Mouse (Mus musculus): ENCODE measurements around the gene Cdip1. TPM values are rescaled to one million over a fixed set of nuclear protein-coding genes. Genes with fewer than 3 reads are reported as not detected.
A peak's percentile ranks its signal among the peaks of the same experiment; 100 is the strongest.
"Not testable (repeated sequence)": the region's sequence is repeated elsewhere in the genome, so short reads cannot be mapped to it uniquely, and the experiment has no call there.

Gene Cdip1
- polyA plus RNA-seq, 1 experiment from 2014 or later, result 95.4 TPM

GRCm38 (mm10) chr16:4765852-4766251 is 24.2 kb downstream of the Cdip1 start:
- 90% methylated on average over 2 of the region's 2 CpGs for WGBS
- H3K27ac ChIP-seq (replicated peaks), result no peak overlapping the region
- no peak for ATAC-seq (ENCODE audit: low FRiP score, low read depth)
- no peaks in the 10 kb centered on the region for H3K27me3 ChIP-seq
- H3K9ac ChIP-seq (replicated peaks), result no peak overlapping the region
- no peaks in the 10 kb centered on the region for H3K4me1 ChIP-seq
- no peak overlapping the region for H3K4me2 ChIP-seq (replicated peaks)
- H3K4me3 ChIP-seq, result no peak overlapping the region
- peaks cover 68% of the 10 kb centered on the region for H3K36me3 ChIP-seq
- no peaks in the 10 kb centered on the region for H3K9me3 ChIP-seq

GRCm38 (mm10) chr16:4763276-4763675 is 26.8 kb downstream of the Cdip1 start:
- WGBS, result 51% methylated on average over 2 of the region's 2 CpGs
- peaks cover 43% of the 10 kb centered on the region for H3K36me3 ChIP-seq
- ATAC-seq (ENCODE audit: low FRiP score, low read depth), result no peak
- H3K9ac ChIP-seq (replicated peaks), result no peak overlapping the region
- no peaks in the 10 kb centered on the region for H3K9me3 ChIP-seq
- H3K4me1 ChIP-seq, result no peaks in the 10 kb centered on the region
- H3K4me3 ChIP-seq, result no peak overlapping the region
- H3K27me3 ChIP-seq, result no peaks in the 10 kb centered on the region
- no peak overlapping the region for H3K27ac ChIP-seq (replicated peaks)
- no peak overlapping the region for H3K4me2 ChIP-seq (replicated peaks)

GRCm38 (mm10) chr16:4762437-4762836 is 27.7 kb downstream of the Cdip1 start:
- WGBS, result 94% methylated on average over 4 of the region's 4 CpGs
- ATAC-seq (ENCODE audit: low FRiP score, low read depth), result no peak
- H3K9me3 ChIP-seq, result no peaks in the 10 kb centered on the region

GRCm38 (mm10) chr16:4756660-4757335 is 33.3 kb downstream of the Cdip1 start:
- WGBS, result 5% methylated on average over 41 of the region's 42 CpGs
- peak; percentile 83; the same call in 1 of the 2 replicates for ATAC-seq (ENCODE audit: low FRiP score, low read depth)
- H3K4me1 ChIP-seq, H3K9me3 ChIP-seq, H3K27me3 ChIP-seq, H3K36me3 ChIP-seq: not testable (repeated sequence)
- Histone ChIP-seq H3K9ac (replicated peaks) (peak overlapping the region; percentile 51; the same call in 1 of the 2 replicates), H3K4me3 (peak overlapping the region; percentile 43), H3K27ac (replicated peaks) (peak overlapping the region; percentile 56), H3K4me2 (replicated peaks) (peak overlapping the region; percentile 48)

More at GRCm38 (mm10) chr16:4762437-4762836, 27.7 kb downstream of the Cdip1 start:
- no peak overlapping the region for H3K27ac ChIP-seq (replicated peaks)
- H3K4me3 ChIP-seq, result no peak overlapping the region
- no peaks in the 10 kb centered on the region for H3K4me1 ChIP-seq
- no peak overlapping the region for H3K4me2 ChIP-seq (replicated peaks)
- no peaks in the 10 kb centered on the region for H3K27me3 ChIP-seq
- H3K9ac ChIP-seq (replicated peaks), result 0 out of 2 replicates have a peak overlapping the region, but pooled peaks have one; percentile 5
- H3K36me3 ChIP-seq, result peaks cover 35% of the 10 kb centered on the region

GRCm38 (mm10) chr16:4754045-4754444 is 36.0 kb downstream of the Cdip1 start:
- H3K4me3 ChIP-seq, result no peak overlapping the region
- no peaks in the 10 kb centered on the region for H3K36me3 ChIP-seq
- no peak for ATAC-seq (ENCODE audit: low FRiP score, low read depth)
- no peak overlapping the region for H3K9ac ChIP-seq (replicated peaks)
- H3K9me3 ChIP-seq, result no peaks in the 10 kb centered on the region
- H3K27ac ChIP-seq (replicated peaks), result no peak overlapping the region
- no peaks in the 10 kb centered on the region for H3K27me3 ChIP-seq
- H3K4me1 ChIP-seq, result no peaks in the 10 kb centered on the region
- H3K4me2 ChIP-seq (replicated peaks), result no peak overlapping the region
- WGBS, result 93% methylated on average over 3 of the region's 3 CpGs

- no peak overlapping the region for H3K27ac ChIP-seq (replicated peaks)
- WGBS, result 98% methylated on average over 3 of the region's 3 CpGs
- H3K36me3 ChIP-seq, result no peaks in the 10 kb centered on the region
- no peaks in the 10 kb centered on the region for H3K4me1 ChIP-seq
- no peak overlapping the region for H3K9ac ChIP-seq (replicated peaks)
- no peak overlapping the region for H3K4me3 ChIP-seq
- no peak overlapping the region for H3K4me2 ChIP-seq (replicated peaks)
- ATAC-seq (ENCODE audit: low FRiP score, low read depth), result no peak
- H3K9me3 ChIP-seq, result no peaks in the 10 kb centered on the region
- H3K27me3 ChIP-seq, result no peaks in the 10 kb centered on the region
These were observed 37.9 kb downstream of the Cdip1 start for GRCm38 (mm10) chr16:4752155-4752554.

- H3K4me2 ChIP-seq (replicated peaks), result no peak overlapping the region
- no peaks in the 10 kb centered on the region for H3K27me3 ChIP-seq
- H3K4me3 ChIP-seq, result no peak overlapping the region
- no peaks in the 10 kb centered on the region for H3K4me1 ChIP-seq
- no peak overlapping the region for H3K27ac ChIP-seq (replicated peaks)
- H3K9me3 ChIP-seq, result no peaks in the 10 kb centered on the region
- H3K36me3 ChIP-seq, result 0 out of 2 replicates have a peak, but pooled peaks cover 6% of the 10 kb centered on the region
- ATAC-seq (ENCODE audit: low FRiP score, low read depth), result no peak
- WGBS, result 97% methylated on average over 1 of the region's 1 CpGs
- H3K9ac ChIP-seq (replicated peaks), result no peak overlapping the region
These were observed 47.9 kb downstream of the Cdip1 start for GRCm38 (mm10) chr16:4742186-4742585.

GRCm38 (mm10) chr16:4739994-4740393 is 50.1 kb downstream of the Cdip1 start:
- H3K27ac ChIP-seq (replicated peaks), result no peak overlapping the region
- H3K36me3 ChIP-seq, result 0 out of 2 replicates have a peak, but pooled peaks cover 6% of the 10 kb centered on the region
- no peaks in the 10 kb centered on the region for H3K4me1 ChIP-seq
- H3K9me3 ChIP-seq, result no peaks in the 10 kb centered on the region
- H3K9ac ChIP-seq (replicated peaks), result no peak overlapping the region
- H3K4me2 ChIP-seq (replicated peaks), result no peak overlapping the region
- WGBS, result 83% methylated on average over 2 of the region's 2 CpGs
- H3K27me3 ChIP-seq, result no peaks in the 10 kb centered on the region
- H3K4me3 ChIP-seq, result no peak overlapping the region
- ATAC-seq (ENCODE audit: low FRiP score, low read depth), result no peak

- no peaks in the 10 kb centered on the region for H3K27me3 ChIP-seq
- H3K4me3 ChIP-seq, result no peak overlapping the region
- H3K36me3 ChIP-seq, result no peaks in the 10 kb centered on the region
- H3K9me3 ChIP-seq, result no peaks in the 10 kb centered on the region
- no peak overlapping the region for H3K4me2 ChIP-seq (replicated peaks)
- no peak overlapping the region for H3K27ac ChIP-seq (replicated peaks)
- H3K4me1 ChIP-seq, result no peaks in the 10 kb centered on the region
- H3K9ac ChIP-seq (replicated peaks), result no peak overlapping the region
- 89% methylated on average over 2 of the region's 2 CpGs for WGBS
- no peak for ATAC-seq (ENCODE audit: low FRiP score, low read depth)
These were observed 53.8 kb downstream of the Cdip1 start for GRCm38 (mm10) chr16:4736262-4736661.

- Histone ChIP-seq H3K4me1 (peaks cover 9% of the 10 kb centered on the region; the same call in 1 of the 2 replicates), H3K9ac (replicated peaks) (no peak overlapping the region), H3K27me3 (no peaks in the 10 kb centered on the region), H3K9me3 (no peaks in the 10 kb centered on the region), H3K36me3 (no peaks in the 10 kb centered on the region), H3K27ac (replicated peaks) (no peak overlapping the region), H3K4me2 (replicated peaks) (no peak overlapping the region), H3K4me3 (no peak overlapping the region)
- ATAC-seq (ENCODE audit: low FRiP score, low read depth), result no peak
- 90% methylated on average over 3 of the region's 3 CpGs for WGBS
These were observed 59.2 kb downstream of the Cdip1 start for GRCm38 (mm10) chr16:4730776-4731358.

- Histone ChIP-seq H3K36me3 (no peaks in the 10 kb centered on the region), H3K9ac (replicated peaks) (no peak overlapping the region), H3K9me3 (no peaks in the 10 kb centered on the region), H3K27me3 (no peaks in the 10 kb centered on the region), H3K4me1 (peaks cover 9% of the 10 kb centered on the region; the same call in 1 of the 2 replicates), H3K4me3 (no peak overlapping the region), H3K4me2 (replicated peaks) (no peak overlapping the region), H3K27ac (replicated peaks) (no peak overlapping the region)
- ATAC-seq (ENCODE audit: low FRiP score, low read depth), result no peak
- 75% methylated on average over 1 of the region's 1 CpGs for WGBS
These were observed 62.1 kb downstream of the Cdip1 start for GRCm38 (mm10) chr16:4727963-4728362.

GRCm38 (mm10) chr16:4727526-4727925 is 62.6 kb downstream of the Cdip1 start:
- peak overlapping the region; percentile 82; the same call in 1 of the 2 replicates for H3K4me2 ChIP-seq (replicated peaks)
- ATAC-seq (ENCODE audit: low FRiP score, low read depth), result no peak
- WGBS, result 92% methylated on average over 1 of the region's 1 CpGs
- H3K9ac ChIP-seq (replicated peaks), result no peak overlapping the region
- peaks cover 9% of the 10 kb centered on the region; the same call in 1 of the 2 replicates for H3K4me1 ChIP-seq
- no peak overlapping the region for H3K27ac ChIP-seq (replicated peaks)
- no peaks in the 10 kb centered on the region for H3K36me3 ChIP-seq
- no peak overlapping the region for H3K4me3 ChIP-seq
- no peaks in the 10 kb centered on the region for H3K9me3 ChIP-seq
- no peaks in the 10 kb centered on the region for H3K27me3 ChIP-seq
